Mouse (Mus musculus) bone marrow, adult 2 months (tissue): ENCODE measurements around the gene Med12l.

Experiments
- CTCF ChIP-seq: fragments of 200-500 bp; IDR thresholded peaks from 2 replicates; pipeline ENCODE4 v1.5.1; 2011; ENCODE audit warnings: low read length, control low read depth; ENCODE audit not compliant: control insufficient read depth, insufficient read depth
- POLR2A ChIP-seq: fragments of 200-500 bp; IDR thresholded peaks from 2 replicates; pipeline ENCODE4 v1.6.1; 2011; ENCODE audit warnings: low read depth, mild to moderate bottlenecking, control low read depth, low read length, borderline replicate concordance; ENCODE audit not compliant: control insufficient read depth

DNA sequence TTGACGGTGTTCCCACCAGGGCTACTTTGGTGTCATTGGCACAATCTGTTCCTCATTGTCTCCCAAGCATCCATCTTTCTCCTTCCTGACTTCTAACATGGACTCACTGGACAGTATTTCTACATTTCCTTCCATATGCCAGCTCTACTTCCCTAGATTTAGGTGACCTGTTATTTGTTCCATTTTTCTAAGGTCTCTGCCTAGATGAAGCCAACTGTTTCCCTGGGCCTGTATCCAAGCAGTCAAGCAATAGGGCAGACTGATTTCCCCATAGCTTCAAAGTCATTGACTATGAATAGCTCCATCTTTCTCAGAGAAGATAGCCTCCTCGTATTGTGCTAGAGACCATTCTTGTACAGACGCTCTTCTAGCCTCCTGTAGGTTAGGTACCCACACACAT lies 12.0 kb upstream of the Med12l start:
- TF ChIP-seq CTCF (no peak), POLR2A (no peak)
